Mouse (Mus musculus) liver, embryonic 13.5 days (tissue): ENCODE measurements around the gene Ulk4. TPM values are rescaled to one million over a fixed set of nuclear protein-coding genes. Genes with fewer than 3 reads are reported as not detected.

Source experiments
- ATAC-seq: fragments of 200-750 bp; cut with Nextera tagmentation; 2 replicates; pipeline ENCODE4 v1.8.0; 2017; ENCODE audit warnings: low read depth, mild to moderate bottlenecking, moderate number of reproducible peaks, moderate library complexity
- DNase-seq: peaks from one replicate; pipeline ENCODE4 v3.0.0; 2022
- H3K27ac ChIP-seq: fragments of 300-500 bp; sonication (generic); 2 replicates; pipeline ENCODE4 v1.5.1; 2015; ENCODE audit warnings: moderate library complexity, mild to moderate bottlenecking, inconsistent platforms
- H3K27me3 ChIP-seq: fragments of 300-500 bp; sonication (generic); 2 replicates; pipeline ENCODE4 v1.6.1; 2015; ENCODE audit warnings: mild to moderate bottlenecking, inconsistent platforms
- H3K36me3 ChIP-seq: fragments of 300-500 bp; sonication (generic); 2 replicates; pipeline ENCODE4 v1.6.1; 2015; ENCODE audit warnings: mild to moderate bottlenecking, inconsistent platforms
- H3K4me1 ChIP-seq: fragments of 300-500 bp; sonication (generic); replicated peaks from 2 replicates; pipeline ENCODE4 v1.6.1; 2015; ENCODE audit warnings: inconsistent platforms
- H3K4me2 ChIP-seq: fragments of 300-500 bp; sonication (generic); 2 replicates; pipeline ENCODE4 v1.6.1; 2015; ENCODE audit warnings: inconsistent platforms, mild to moderate bottlenecking, moderate library complexity
- H3K4me3 ChIP-seq: fragments of 300-500 bp; sonication (generic); replicated peaks from 2 replicates; pipeline ENCODE4 v1.5.1; 2015; ENCODE audit warnings: mild to moderate bottlenecking, inconsistent platforms
- H3K9ac ChIP-seq: fragments of 300-500 bp; sonication (generic); 2 replicates; pipeline ENCODE4 v1.6.1; 2015; ENCODE audit warnings: mild to moderate bottlenecking, inconsistent platforms
- H3K9me3 ChIP-seq: fragments of 300-500 bp; sonication (generic); replicated peaks from 2 replicates; pipeline ENCODE4 v1.6.1; 2016; ENCODE audit warnings: inconsistent platforms
- WGBS: fragments of 180-500 bp; shearing (Covaris S2); methylation state at CpG from one replicate; pipeline ENCODE4 v1.1.7; 2015; ENCODE audit not compliant: insufficient replicate concordance; 5-methylcytosine and 5-hydroxymethylcytosine counted together
- polyA plus RNA-seq: library from polyadenylated mRNA; unstranded; fragments of >200 nt; fragmentation: Nextera tagmentation; extraction: Ambion mirVana; gene quantifications from 2 replicates; pipeline ENCODE4 v1.2.1, GENCODE M21; 2015

Ulk4 gene
- polyA plus RNA-seq, 1 experiment from 2014 or later: 37.0 TPM

DNA sequence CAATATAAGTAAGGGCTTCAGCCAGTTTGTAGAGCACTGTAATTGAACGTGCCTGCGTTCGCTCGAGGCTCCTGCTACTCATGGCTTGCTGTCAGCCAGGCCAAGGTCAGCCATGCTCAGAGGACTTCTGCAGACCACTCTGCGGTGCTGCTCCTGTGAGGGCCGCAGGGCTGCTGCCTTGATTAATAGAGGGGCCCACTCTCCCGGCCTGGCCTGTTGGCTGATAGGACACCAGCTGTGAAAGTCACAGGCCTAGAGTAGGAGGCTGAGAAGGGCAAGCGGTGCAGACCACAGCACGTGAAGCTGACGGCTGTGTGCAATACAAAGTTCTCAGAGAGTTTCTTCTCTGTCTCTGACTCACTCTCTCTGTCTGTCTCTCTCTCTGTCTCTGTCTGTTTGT lies 246.0 kb downstream of the Ulk4 start:
- Histone ChIP-seq H3K9ac (no peak overlapping the region), H3K9me3 (no peaks in the 10 kb centered on the region), H3K27me3 (no peaks in the 10 kb centered on the region), H3K36me3 (no peaks in the 10 kb centered on the region), H3K4me3 (no peak overlapping the region), H3K27ac (no peak overlapping the region), H3K4me1 (no peaks in the 10 kb centered on the region), H3K4me2 (no peak overlapping the region)
- WGBS: 62% methylated on average over 10 of the region's 10 CpGs
- DNase-seq: no peak
- no peak for ATAC-seq

DNA sequence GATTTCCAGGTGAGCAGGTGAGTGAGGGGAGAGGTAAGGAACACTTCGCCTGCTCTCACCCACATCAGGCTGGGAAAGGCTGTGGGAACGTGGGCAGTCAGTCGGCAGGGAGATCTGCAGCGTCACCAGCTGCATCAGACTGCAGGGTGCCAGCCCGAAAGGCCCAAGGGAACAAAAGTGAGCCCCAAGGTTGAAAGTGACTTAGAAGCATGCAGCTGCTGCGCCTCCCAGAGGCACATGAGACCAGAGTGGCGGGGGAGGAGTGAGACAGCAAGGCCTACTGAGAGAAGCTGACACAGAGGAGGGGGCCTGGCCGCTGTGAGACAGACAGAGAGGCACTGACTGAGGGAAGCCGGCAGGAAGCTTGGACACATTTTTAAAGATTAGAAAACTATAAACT lies 247.2 kb downstream of the Ulk4 start:
- no peaks in the 10 kb centered on the region for H3K4me1 ChIP-seq
- no peak for ATAC-seq
- no peak for DNase-seq
- no peak overlapping the region for H3K9ac ChIP-seq
- no peak overlapping the region for H3K4me3 ChIP-seq
- no peak overlapping the region for H3K27ac ChIP-seq
- H3K27me3 ChIP-seq: no peaks in the 10 kb centered on the region
- H3K4me2 ChIP-seq: no peak overlapping the region
- 53% methylated on average over 9 of the region's 9 CpGs for WGBS
- no peaks in the 10 kb centered on the region for H3K36me3 ChIP-seq
- no peaks in the 10 kb centered on the region for H3K9me3 ChIP-seq

DNA sequence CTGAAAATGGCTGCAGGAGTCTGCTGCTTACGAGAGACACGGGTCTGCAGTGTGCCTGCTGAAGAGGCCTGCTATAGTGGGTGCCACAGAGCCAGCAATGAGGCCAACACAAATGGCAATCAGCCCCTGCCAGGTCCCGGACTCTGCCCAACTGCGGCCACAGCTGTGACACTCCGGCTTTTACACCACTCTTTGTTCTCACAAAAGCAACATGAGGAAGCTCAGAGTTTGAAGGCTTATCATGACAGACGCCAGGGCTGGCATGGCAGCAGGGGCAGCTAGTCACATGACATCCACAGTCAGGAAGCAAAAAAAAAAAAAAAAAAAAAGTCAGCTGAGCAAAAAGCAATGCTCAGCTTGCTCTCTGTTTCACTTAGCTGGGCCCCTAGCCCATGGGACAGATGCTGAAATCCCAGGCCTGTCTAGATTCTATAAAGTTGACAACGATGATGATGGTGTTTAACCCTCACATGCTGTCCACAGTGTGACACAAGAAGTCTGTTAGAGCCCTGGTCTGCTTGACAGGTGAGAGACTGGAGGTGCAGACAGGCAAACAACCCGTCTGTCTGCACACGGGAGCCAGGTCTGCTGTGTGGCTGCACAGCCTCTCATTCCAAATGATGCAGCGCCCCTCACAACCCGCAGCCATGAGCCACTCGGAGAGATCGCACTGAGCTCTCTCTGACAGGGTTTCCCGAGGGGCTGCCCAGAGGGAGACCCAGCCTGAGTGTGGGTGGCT lies 253.3 kb downstream of the Ulk4 start:
- no peak overlapping the region for H3K4me3 ChIP-seq
- no peaks in the 10 kb centered on the region for H3K27me3 ChIP-seq
- no peak for ATAC-seq
- DNase-seq: no peak
- 0 out of 2 replicates have a peak, but pooled peaks cover 5% of the 10 kb centered on the region for H3K9me3 ChIP-seq
- no peak overlapping the region for H3K9ac ChIP-seq
- peaks cover 8% of the 10 kb centered on the region for H3K4me1 ChIP-seq
- no peak overlapping the region for H3K27ac ChIP-seq
- no peak overlapping the region for H3K4me2 ChIP-seq
- no peaks in the 10 kb centered on the region for H3K36me3 ChIP-seq
- WGBS: 70% methylated on average over 14 of the region's 14 CpGs

DNA sequence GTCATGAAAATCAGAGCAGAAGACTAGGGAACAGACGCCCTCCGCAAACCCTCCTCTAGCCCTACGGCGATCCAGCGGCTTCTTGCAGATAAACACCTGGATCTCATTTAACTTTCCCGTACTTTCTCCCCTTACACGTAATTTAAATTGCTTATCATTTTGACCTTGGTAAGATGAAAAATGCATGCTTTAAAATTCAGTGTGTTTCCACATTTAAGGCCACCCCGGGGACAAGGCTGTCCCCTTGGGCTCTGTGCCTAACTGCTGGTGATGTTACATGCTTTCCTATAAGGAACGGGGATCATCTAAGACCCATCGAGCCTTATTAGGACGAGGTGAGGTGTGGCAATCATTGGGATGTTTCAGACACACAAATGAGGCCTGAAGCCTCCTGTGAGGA lies 256.6 kb downstream of the Ulk4 start:
- no peak overlapping the region for H3K4me2 ChIP-seq
- no peak for ATAC-seq
- no peak overlapping the region; the same call in 1 of the 2 replicates for H3K27ac ChIP-seq
- H3K36me3 ChIP-seq: no peaks in the 10 kb centered on the region
- WGBS: 77% methylated on average over 11 of the region's 11 CpGs
- H3K4me3 ChIP-seq: no peak overlapping the region
- no peak overlapping the region for H3K9ac ChIP-seq
- H3K9me3 ChIP-seq: 0 out of 2 replicates have a peak, but pooled peaks cover 5% of the 10 kb centered on the region
- no peak for DNase-seq
- H3K27me3 ChIP-seq: no peaks in the 10 kb centered on the region
- peaks cover 18% of the 10 kb centered on the region for H3K4me1 ChIP-seq

DNA sequence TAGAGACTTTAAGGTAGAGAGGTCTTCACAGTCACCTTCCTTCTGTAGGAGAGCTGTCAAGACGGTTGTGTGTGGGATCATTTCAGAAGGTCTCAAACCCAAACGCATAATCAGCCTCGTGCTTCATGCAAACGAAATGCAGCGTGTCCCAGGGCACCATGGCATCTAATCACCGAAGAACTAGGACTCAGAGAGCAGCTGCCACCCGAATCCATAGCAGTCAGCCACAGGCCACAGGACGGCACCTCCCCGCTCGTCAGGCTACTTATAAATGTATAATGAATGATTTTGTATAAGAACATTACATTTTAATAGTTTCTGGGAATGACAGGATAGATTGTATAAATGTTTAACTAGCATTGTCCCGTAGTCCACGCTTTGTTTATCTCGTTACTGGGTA lies 257.1 kb downstream of the Ulk4 start:
- Histone ChIP-seq H3K4me1 (peaks cover 18% of the 10 kb centered on the region), H3K4me2 (no peak overlapping the region), H3K27ac (no peak overlapping the region), H3K9me3 (0 out of 2 replicates have a peak, but pooled peaks cover 5% of the 10 kb centered on the region), H3K36me3 (no peaks in the 10 kb centered on the region), H3K9ac (no peak overlapping the region), H3K4me3 (no peak overlapping the region), H3K27me3 (no peaks in the 10 kb centered on the region)
- ATAC-seq (no peak), DNase-seq (no peak)
- 74% methylated on average over 13 of the region's 13 CpGs for WGBS

DNA sequence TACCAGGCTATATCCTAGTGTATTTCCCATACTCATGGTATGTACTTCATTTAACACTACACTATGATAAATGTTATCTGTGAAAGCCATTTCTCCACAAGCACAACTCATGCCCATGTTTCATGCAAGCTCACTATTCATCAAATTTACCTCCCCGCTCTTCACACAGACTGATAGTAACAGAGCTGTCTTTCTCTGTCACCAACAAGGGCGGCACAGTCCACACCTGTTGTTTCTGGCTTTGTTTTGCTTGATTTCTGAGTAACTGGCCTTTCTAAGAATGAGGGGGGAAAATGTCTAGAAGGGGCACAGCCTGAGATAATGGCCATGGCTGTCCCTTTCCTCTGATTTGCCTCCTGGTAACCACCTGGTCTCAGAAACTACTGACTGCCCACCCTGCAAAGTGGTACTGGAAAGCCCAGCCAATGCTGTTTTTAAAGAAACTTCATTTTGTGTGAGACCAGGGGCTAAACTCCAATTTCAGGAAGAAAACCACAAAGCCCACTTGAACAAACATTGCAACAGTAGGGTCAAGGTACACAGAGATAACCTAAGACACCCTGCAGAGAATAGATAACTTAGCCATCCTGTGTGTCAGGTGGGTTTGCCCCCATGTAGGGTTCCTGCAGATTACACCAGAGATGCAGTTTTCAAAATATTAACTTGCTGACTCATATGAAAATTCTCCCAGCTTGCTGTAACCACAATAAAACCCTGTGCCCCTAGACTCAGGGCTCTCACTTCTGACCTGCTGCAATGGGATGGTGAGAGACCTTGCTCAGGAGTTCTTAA lies 258.3 kb downstream of the Ulk4 start:
- Histone ChIP-seq H3K9me3 (no peaks in the 10 kb centered on the region), H3K27me3 (no peaks in the 10 kb centered on the region), H3K9ac (no peak overlapping the region), H3K4me2 (no peak overlapping the region), H3K36me3 (no peaks in the 10 kb centered on the region), H3K27ac (peak overlapping the region; percentile 39; the same call in 1 of the 2 replicates), H3K4me3 (no peak overlapping the region), H3K4me1 (peaks cover 18% of the 10 kb centered on the region)
- ATAC-seq (peak; percentile 79), DNase-seq (no peak)
- 25% methylated on average over 2 of the region's 2 CpGs for WGBS

DNA sequence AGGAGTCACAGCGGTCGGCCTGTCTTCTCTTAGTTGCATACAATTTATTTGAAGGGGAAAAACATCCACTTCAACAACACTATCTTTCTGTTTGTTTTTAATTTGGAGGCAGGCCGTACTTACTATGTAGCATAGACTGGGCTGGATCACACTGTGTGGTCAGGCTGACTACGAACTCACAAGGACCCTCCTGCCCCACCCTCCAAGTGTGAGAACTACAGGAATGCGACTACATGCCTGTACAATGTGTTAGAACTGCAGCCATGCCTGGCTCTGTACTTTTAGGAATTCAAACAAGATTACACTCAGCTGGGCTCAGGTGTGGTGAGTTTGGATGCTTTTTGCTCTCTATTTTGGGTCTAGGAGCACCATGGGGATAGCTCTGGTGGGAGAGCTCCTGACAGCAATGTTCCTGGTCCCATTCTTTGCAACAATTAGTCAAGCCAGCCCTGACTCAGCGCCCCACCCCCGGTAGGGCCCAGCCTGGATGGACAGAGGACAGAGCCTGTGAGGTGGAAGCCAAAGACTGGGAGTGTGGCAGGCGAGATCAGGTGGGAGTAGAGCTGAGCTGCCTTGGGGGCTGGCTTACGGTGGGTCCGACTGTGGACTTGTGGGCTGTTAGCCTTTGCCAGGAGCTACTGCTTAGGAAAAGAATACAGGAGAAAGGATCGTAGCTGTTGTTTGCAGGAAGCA lies 261.0 kb downstream of the Ulk4 start:
- H3K9me3 ChIP-seq: no peaks in the 10 kb centered on the region
- 58% methylated on average over 11 of the region's 11 CpGs for WGBS
- H3K4me1 ChIP-seq: peaks cover 27% of the 10 kb centered on the region
- no peak overlapping the region for H3K4me2 ChIP-seq
- H3K27ac ChIP-seq: no peak overlapping the region
- no peak overlapping the region for H3K4me3 ChIP-seq
- H3K27me3 ChIP-seq: no peaks in the 10 kb centered on the region
- DNase-seq (no peak), ATAC-seq (no peak)
- H3K9ac ChIP-seq: no peak overlapping the region
- H3K36me3 ChIP-seq: no peaks in the 10 kb centered on the region

DNA sequence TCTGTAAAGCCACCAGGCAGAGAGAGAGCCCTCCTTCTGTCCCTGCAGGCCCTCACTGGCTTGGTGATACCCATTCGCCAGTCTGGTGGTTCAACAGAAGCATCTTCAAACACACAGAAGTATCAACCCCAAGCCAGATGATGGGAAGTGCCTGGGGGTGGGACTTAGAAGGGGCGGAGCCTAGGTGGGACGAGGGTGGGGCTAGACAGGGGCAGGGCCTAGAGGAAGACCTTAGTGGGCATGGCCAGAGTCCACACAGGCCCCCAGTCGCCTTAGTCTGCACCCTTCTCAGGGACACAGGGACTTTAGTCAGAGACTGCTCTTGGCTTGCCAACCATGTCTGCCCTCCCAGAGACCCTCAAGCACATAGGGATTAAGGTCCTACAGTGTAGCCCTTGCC lies 265.5 kb downstream of the Ulk4 start:
- Histone ChIP-seq H3K4me2 (no peak overlapping the region), H3K27ac (no peak overlapping the region), H3K36me3 (no peaks in the 10 kb centered on the region), H3K9me3 (no peaks in the 10 kb centered on the region), H3K27me3 (no peaks in the 10 kb centered on the region), H3K9ac (no peak overlapping the region), H3K4me1 (peaks cover 11% of the 10 kb centered on the region; the same call in 1 of the 2 replicates), H3K4me3 (no peak overlapping the region)
- ATAC-seq: peak; percentile 58
- WGBS: 31% methylated on average over 4 of the region's 4 CpGs
- DNase-seq: no peak

DNA sequence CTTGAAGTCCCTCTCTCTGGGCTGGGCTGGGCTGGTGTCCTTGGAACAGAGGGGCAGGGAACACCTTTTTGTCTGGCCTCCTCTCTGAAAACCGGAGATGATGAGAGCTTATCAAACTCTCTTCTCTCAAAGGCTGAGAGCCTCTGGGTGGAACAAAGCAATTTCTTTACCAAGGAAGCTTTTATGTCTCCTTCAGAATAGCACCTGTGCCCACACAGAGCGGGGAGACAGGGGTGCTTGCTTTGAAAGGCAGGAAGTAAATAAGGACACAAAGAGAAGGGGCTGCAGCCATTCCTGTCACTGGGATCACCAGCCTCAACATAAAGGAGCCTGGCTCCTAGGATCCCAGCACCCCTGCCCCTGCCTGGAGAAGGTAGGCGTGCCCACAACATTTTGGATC lies 266.5 kb downstream of the Ulk4 start:
- Histone ChIP-seq H3K9me3 (no peaks in the 10 kb centered on the region), H3K27me3 (no peaks in the 10 kb centered on the region), H3K4me3 (no peak overlapping the region), H3K9ac (no peak overlapping the region), H3K36me3 (no peaks in the 10 kb centered on the region), H3K4me2 (no peak overlapping the region), H3K27ac (no peak overlapping the region), H3K4me1 (peaks cover 11% of the 10 kb centered on the region; the same call in 1 of the 2 replicates)
- ATAC-seq: no peak
- WGBS: 50% methylated on average over 3 of the region's 3 CpGs
- DNase-seq: no peak

DNA sequence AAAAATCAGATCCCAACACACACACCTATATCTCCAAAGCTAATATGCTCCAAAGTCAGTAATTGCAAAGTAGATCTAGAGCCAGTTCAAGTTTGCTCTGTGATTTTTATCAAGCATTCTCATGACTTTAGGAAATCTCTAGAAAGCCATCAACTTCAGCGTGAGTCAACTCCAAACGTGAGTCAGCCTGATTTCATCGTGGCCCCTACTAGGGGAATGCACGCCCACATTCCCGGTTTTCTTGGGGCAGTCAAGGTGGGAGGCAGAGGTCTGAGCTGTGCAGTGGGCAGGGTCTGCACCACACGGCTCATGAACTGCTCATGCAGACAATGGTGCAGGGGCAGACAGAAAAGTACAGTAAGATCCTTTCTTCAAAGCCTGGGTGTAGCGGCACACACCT lies 271.0 kb downstream of the Ulk4 start:
- Histone ChIP-seq H3K27ac (no peak overlapping the region), H3K9me3 (no peaks in the 10 kb centered on the region), H3K4me3 (no peak overlapping the region), H3K9ac (no peak overlapping the region), H3K4me1 (peaks cover 8% of the 10 kb centered on the region; the same call in 1 of the 2 replicates), H3K36me3 (no peaks in the 10 kb centered on the region), H3K27me3 (no peaks in the 10 kb centered on the region), H3K4me2 (no peak overlapping the region)
- ATAC-seq (no peak), DNase-seq (no peak)
- WGBS: 61% methylated on average over 7 of the region's 7 CpGs
